Mouse (Mus musculus) cortical plate, adult 2 months (tissue): ENCODE measurements around the gene Slc12a3. TPM values are rescaled to one million over a fixed set of nuclear protein-coding genes. Genes with fewer than 3 reads are reported as not detected.

Experiments
- H3K27ac ChIP-seq: fragments of 200-500 bp; 2 replicates; pipeline ENCODE4 v1.5.1; 2012; ENCODE audit warnings: low read length, control low read depth, inconsistent platforms; ENCODE audit not compliant: insufficient read depth
- H3K4me1 ChIP-seq: fragments of 200-500 bp; 2 replicates; pipeline ENCODE4 v1.6.1; 2011; ENCODE audit warnings: low read length; ENCODE audit not compliant: control insufficient read depth, insufficient read depth
- H3K4me3 ChIP-seq: fragments of 200-500 bp; 2 replicates; pipeline ENCODE4 v1.5.1; 2011; ENCODE audit warnings: mild to moderate bottlenecking, low read length, control low read depth; ENCODE audit not compliant: insufficient read depth
- CTCF ChIP-seq: fragments of 200-500 bp; IDR thresholded peaks from 2 replicates; pipeline ENCODE4 v1.5.1; 2011; ENCODE audit warnings: mild to moderate bottlenecking, control low read depth, low read length; ENCODE audit not compliant: insufficient read depth; ENCODE audit errors: extremely low read depth
- POLR2A ChIP-seq: fragments of 200-500 bp; IDR thresholded peaks from 2 replicates; pipeline ENCODE4 v1.6.1; 2011; ENCODE audit warnings: mild to moderate bottlenecking, low read length, control low read depth; ENCODE audit not compliant: insufficient read depth; ENCODE audit errors: extremely low read depth
- polyA plus RNA-seq: library from polyadenylated mRNA; depleted of rRNA; stranded (reverse); fragments of >200 nt; gene quantifications from 2 replicates; pipeline ENCODE4 v1.2.3, GENCODE M21; 2012; rRNA removed

The Slc12a3 gene
- polyA plus RNA-seq, 1 experiment: 1.0 TPM

DNA sequence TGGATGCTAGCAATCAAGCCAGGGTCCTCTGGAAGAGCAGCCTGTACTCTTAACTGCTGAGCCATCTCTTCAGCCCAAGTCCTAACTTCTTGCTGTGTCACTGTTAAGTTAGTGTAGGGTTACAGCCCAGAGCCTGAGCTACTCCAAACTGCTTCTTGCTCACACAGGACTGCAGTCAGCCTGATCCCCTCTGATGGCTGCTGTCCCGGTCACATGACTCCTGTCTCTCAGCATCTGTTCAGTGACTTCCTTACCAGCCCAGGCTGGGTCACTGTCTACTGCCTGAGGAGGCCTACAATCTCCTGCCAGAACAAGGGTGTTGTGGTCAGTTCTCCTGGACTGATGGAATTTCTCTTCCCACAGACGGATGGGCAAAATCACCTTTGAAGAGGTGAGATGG lies 86.2 kb downstream of the Slc12a3 start:
- no peaks in the 10 kb centered on the region for H3K4me1 ChIP-seq
- no peak overlapping the region for H3K4me3 ChIP-seq
- H3K27ac ChIP-seq: no peak overlapping the region
- TF ChIP-seq POLR2A (no peak), CTCF (no peak)

Other genes starting within 250 kb of the Slc12a3 start
- 67.3 and 72.9 TPM in 2 replicates for gene Bbs2, start 230.3 kb upstream of the Slc12a3 start, polyA plus RNA-seq
- gene Mt4, start 192.0 kb upstream of the Slc12a3 start, polyA plus RNA-seq: not detected in 2 replicates
- gene Mt3, start 176.6 kb upstream of the Slc12a3 start, polyA plus RNA-seq: 1,778 and 1,863 TPM in 2 replicates
- gene Mt2, start 156.5 kb upstream of the Slc12a3 start, polyA plus RNA-seq: 559 and 591 TPM in 2 replicates
- 1,137 and 1,412 TPM in 2 replicates for gene Mt1, start 150.1 kb upstream of the Slc12a3 start, polyA plus RNA-seq
- gene Nup93, start 114.6 kb upstream of the Slc12a3 start, polyA plus RNA-seq: 26.5 and 27.2 TPM in 2 replicates
- gene Herpud1, start 57.2 kb downstream of the Slc12a3 start, polyA plus RNA-seq: 90.6 and 97.8 TPM in 2 replicates
- 0.94 and 1.0 TPM in 2 replicates for gene Nlrc5, start 105.2 kb downstream of the Slc12a3 start, polyA plus RNA-seq
- 26.7 and 28.2 TPM in 2 replicates for gene Cpne2, start 203.8 kb downstream of the Slc12a3 start, polyA plus RNA-seq